11 mouse cellular contexts compared by ENCODE assay signal in genomic region chr8:114885026-114885592, GRCm38 (mm10).
DNase-seq lines count a peak whose midpoint lies in the region; ATAC-seq lines count a peak whose summit lies in the region.
"Had no signal": no experiment of that assay in that cellular context is flagged by ENCODE, and none has a peak within 500 bp of the region (broad histone marks: within the 10 kb centered on the region; RNA-seq: fewer than 3 reads in every experiment).

No protein-coding gene starts in this region.

- peaks cover 17% of the 10 kb centered on the region for H3K4me1 ChIP-seq in heart, embryonic 11.5 days (ENCODE audit: control insufficient read depth, insufficient read depth, low read length)
- peaks cover 46% of the 10 kb centered on the region for H3K4me1 ChIP-seq in heart, embryonic 10.5 days
- H3K4me1 ChIP-seq in lung, embryonic 15.5 days: peaks cover 31% of the 10 kb centered on the region
- peaks cover 46% of the 10 kb centered on the region for H3K4me1 ChIP-seq in forebrain, embryonic 10.5 days
- H3K4me1 ChIP-seq in midbrain, embryonic 14.5 days (ENCODE audit: control insufficient read depth, insufficient read depth, low read length): peaks cover 15% of the 10 kb centered on the region

- ATAC-seq in heart, embryonic 11.5 days (replicated peaks; ENCODE audit: insufficient number of reproducible peaks, low FRiP score, low TSS enrichment): no peak
- peak; percentile 53 for ATAC-seq in lung, embryonic 15.5 days (ENCODE audit: borderline replicate concordance, extremely low read depth, low FRiP score, low TSS enrichment)
- ATAC-seq in midbrain, embryonic 14.5 days (ENCODE audit: low FRiP score, low TSS enrichment): no peak
- no peak for ATAC-seq in megakaryocyte, adult 5-6 weeks (ENCODE audit: poor library complexity, severe bottlenecking)

- peak overlapping the region; percentile 12 for H3K4me2 ChIP-seq in heart, embryonic 11.5 days
- H3K4me2 ChIP-seq in lung, embryonic 15.5 days: peak overlapping the region; percentile 1; the same call in 1 of the 2 replicates
- 0 out of 2 replicates have a peak overlapping the region, but pooled peaks have one; percentile 13 for H3K4me2 ChIP-seq in midbrain, embryonic 14.5 days (ENCODE audit: low read length)
- H3K4me2 ChIP-seq: hindbrain, embryonic 12.5 days had no signal

- no peak overlapping the region for H3K27ac ChIP-seq in heart, embryonic 11.5 days (ENCODE audit: low read depth, low read length)
- H3K27ac ChIP-seq in heart, embryonic 10.5 days: no peak overlapping the region
- peak overlapping the region; percentile 19; the same call in 1 of the 2 replicates for H3K27ac ChIP-seq in lung, embryonic 15.5 days
- peak overlapping the region; percentile 66; the same call in 1 of the 2 replicates for H3K27ac ChIP-seq in forebrain, embryonic 10.5 days
- no peak overlapping the region for H3K27ac ChIP-seq in midbrain, embryonic 14.5 days (replicated peaks; ENCODE audit: low read depth, low read length)
- H3K27ac ChIP-seq: hindbrain, embryonic 12.5 days had no signal

- H3K27me3 ChIP-seq in heart, embryonic 11.5 days (ENCODE audit: control insufficient read depth, insufficient read depth, low read length): no peaks in the 10 kb centered on the region
- peaks cover 4% of the 10 kb centered on the region for H3K27me3 ChIP-seq in heart, embryonic 10.5 days (ENCODE audit: insufficient read depth, poor library complexity, severe bottlenecking)
- no peaks in the 10 kb centered on the region for H3K27me3 ChIP-seq in lung, embryonic 15.5 days
- H3K27me3 ChIP-seq in forebrain, embryonic 10.5 days (ENCODE audit: poor library complexity, severe bottlenecking): peaks cover 77% of the 10 kb centered on the region
- H3K27me3 ChIP-seq in midbrain, embryonic 14.5 days (ENCODE audit: control insufficient read depth, insufficient read depth, low read length): no peaks in the 10 kb centered on the region

- H3K36me3 ChIP-seq in heart, embryonic 11.5 days (ENCODE audit: control insufficient read depth, insufficient read depth, low read length): no peaks in the 10 kb centered on the region
- no peaks in the 10 kb centered on the region for H3K36me3 ChIP-seq in heart, embryonic 10.5 days
- H3K36me3 ChIP-seq in lung, embryonic 15.5 days: no peaks in the 10 kb centered on the region
- H3K36me3 ChIP-seq in forebrain, embryonic 10.5 days (replicated peaks): no peaks in the 10 kb centered on the region
- H3K36me3 ChIP-seq in midbrain, embryonic 14.5 days (ENCODE audit: control insufficient read depth, insufficient read depth, low read length): no peaks in the 10 kb centered on the region
- H3K36me3 ChIP-seq: hindbrain, embryonic 12.5 days had no signal

- no peak overlapping the region for H3K4me3 ChIP-seq in heart, embryonic 11.5 days (ENCODE audit: low read depth, low read length)
- H3K4me3 ChIP-seq in heart, embryonic 10.5 days: no peak overlapping the region
- H3K4me3 ChIP-seq in lung, embryonic 15.5 days: no peak overlapping the region
- H3K4me3 ChIP-seq in forebrain, embryonic 10.5 days: peak overlapping the region; percentile 23; the same call in 1 of the 2 replicates
- no peak overlapping the region for H3K4me3 ChIP-seq in midbrain, embryonic 14.5 days (replicated peaks; ENCODE audit: low read depth, low read length)
- H3K4me3 ChIP-seq: hindbrain, embryonic 12.5 days had no signal

- H3K9ac ChIP-seq in heart, embryonic 11.5 days (ENCODE audit: low read depth, low read length): no peak overlapping the region; the same call in 1 of the 2 replicates
- H3K9ac ChIP-seq in lung, embryonic 15.5 days: no peak overlapping the region
- H3K9ac ChIP-seq in midbrain, embryonic 14.5 days (replicated peaks; ENCODE audit: low read length): no peak overlapping the region
- H3K9ac ChIP-seq: hindbrain, embryonic 12.5 days had no signal

- 43% methylated on average over 18 of the region's 18 CpGs for WGBS in heart, embryonic 11.5 days (ENCODE audit: insufficient replicate concordance)
- 43% methylated on average over 18 of the region's 18 CpGs for WGBS in heart, embryonic 10.5 days
- WGBS in lung, embryonic 15.5 days: 25% methylated on average over 18 of the region's 18 CpGs
- WGBS in forebrain, embryonic 10.5 days: 27% methylated on average over 18 of the region's 18 CpGs
- 27% methylated on average over 18 of the region's 18 CpGs for WGBS in midbrain, embryonic 14.5 days

- no peaks in the 10 kb centered on the region for H3K9me3 ChIP-seq in heart, embryonic 11.5 days (replicated peaks; ENCODE audit: control insufficient read depth, low read length)
- H3K9me3 ChIP-seq in heart, embryonic 10.5 days: no peaks in the 10 kb centered on the region
- H3K9me3 ChIP-seq in lung, embryonic 15.5 days: no peaks in the 10 kb centered on the region
- no peaks in the 10 kb centered on the region for H3K9me3 ChIP-seq in forebrain, embryonic 10.5 days
- no peaks in the 10 kb centered on the region for H3K9me3 ChIP-seq in midbrain, embryonic 14.5 days (ENCODE audit: control insufficient read depth, low read length)
- H3K9me3 ChIP-seq: hindbrain, embryonic 12.5 days had no signal

- no peak for DNase-seq in heart, embryonic 10.5 days (ENCODE audit: low spot score)
- no peak for DNase-seq in lung, postnatal 25 days (ENCODE audit: low spot score)
- DNase-seq in forebrain, embryonic 10.5 days (ENCODE audit: extremely low spot score, low spot score): no peak
- peak; percentile 56 for DNase-seq in midbrain, embryonic 14.5 days
- DNase-seq in testis, postnatal 14 days (ENCODE audit: low spot score): no peak
- DNase-seq: heart, adult 18-20 months; lung, adult 18-20 months had no signal

Comparison
In these comparisons a context has a peak if more than half of its experiments do, and no peak if none do; other contexts are left out.
1. H3K27ac ChIP-seq: peak in lung, embryonic 15.5 days (single experiment) and forebrain, embryonic 10.5 days (single experiment); none in heart, embryonic 11.5 days (single experiment), heart, embryonic 10.5 days (single experiment) and midbrain, embryonic 14.5 days (single experiment).
2. Peak in every context shown above with its lines, with median percentiles within 50 percentile points of each other: H3K4me2 ChIP-seq.